Mouse (Mus musculus) liver, embryonic 13.5 days (tissue): ENCODE results near the gene Prkca. TPM values are rescaled to one million over a fixed set of nuclear protein-coding genes. Genes with fewer than 3 reads are reported as not detected.

ENCODE experiments used
- ATAC-seq: fragments of 200-750 bp; cut with Nextera tagmentation; 2 replicates; pipeline ENCODE4 v1.8.0; 2017; ENCODE audit warnings: low read depth, mild to moderate bottlenecking, moderate number of reproducible peaks, moderate library complexity
- DNase-seq: peaks from one replicate; pipeline ENCODE4 v3.0.0; 2022
- H3K27ac ChIP-seq: fragments of 300-500 bp; sonication (generic); 2 replicates; pipeline ENCODE4 v1.5.1; 2015; ENCODE audit warnings: moderate library complexity, mild to moderate bottlenecking, inconsistent platforms
- H3K27me3 ChIP-seq: fragments of 300-500 bp; sonication (generic); 2 replicates; pipeline ENCODE4 v1.6.1; 2015; ENCODE audit warnings: mild to moderate bottlenecking, inconsistent platforms
- H3K36me3 ChIP-seq: fragments of 300-500 bp; sonication (generic); 2 replicates; pipeline ENCODE4 v1.6.1; 2015; ENCODE audit warnings: mild to moderate bottlenecking, inconsistent platforms
- H3K4me1 ChIP-seq: fragments of 300-500 bp; sonication (generic); replicated peaks from 2 replicates; pipeline ENCODE4 v1.6.1; 2015; ENCODE audit warnings: inconsistent platforms
- H3K4me2 ChIP-seq: fragments of 300-500 bp; sonication (generic); 2 replicates; pipeline ENCODE4 v1.6.1; 2015; ENCODE audit warnings: inconsistent platforms, mild to moderate bottlenecking, moderate library complexity
- H3K4me3 ChIP-seq: fragments of 300-500 bp; sonication (generic); replicated peaks from 2 replicates; pipeline ENCODE4 v1.5.1; 2015; ENCODE audit warnings: mild to moderate bottlenecking, inconsistent platforms
- H3K9ac ChIP-seq: fragments of 300-500 bp; sonication (generic); 2 replicates; pipeline ENCODE4 v1.6.1; 2015; ENCODE audit warnings: mild to moderate bottlenecking, inconsistent platforms
- H3K9me3 ChIP-seq: fragments of 300-500 bp; sonication (generic); replicated peaks from 2 replicates; pipeline ENCODE4 v1.6.1; 2016; ENCODE audit warnings: inconsistent platforms
- WGBS: fragments of 180-500 bp; shearing (Covaris S2); methylation state at CpG from one replicate; pipeline ENCODE4 v1.1.7; 2015; ENCODE audit not compliant: insufficient replicate concordance; 5-methylcytosine and 5-hydroxymethylcytosine counted together
- polyA plus RNA-seq: library from polyadenylated mRNA; unstranded; fragments of >200 nt; fragmentation: Nextera tagmentation; extraction: Ambion mirVana; gene quantifications from 2 replicates; pipeline ENCODE4 v1.2.1, GENCODE M21; 2015

Gene Prkca
- polyA plus RNA-seq, 1 experiment from 2014 or later: 1.9 TPM

GRCm38 (mm10) chr11:108070038-108070437, 273.7 kb downstream of the Prkca start:
- H3K9ac ChIP-seq: no peak overlapping the region
- 62% methylated on average over 6 of the region's 6 CpGs for WGBS
- H3K9me3 ChIP-seq: no peaks in the 10 kb centered on the region
- H3K4me2 ChIP-seq: no peak overlapping the region
- H3K27me3 ChIP-seq: no peaks in the 10 kb centered on the region
- ATAC-seq (no peak), DNase-seq (no peak)
- H3K36me3 ChIP-seq: no peaks in the 10 kb centered on the region
- H3K27ac ChIP-seq: no peak overlapping the region
- H3K4me3 ChIP-seq: no peak overlapping the region
- no peaks in the 10 kb centered on the region for H3K4me1 ChIP-seq

- DNase-seq: no peak
- no peaks in the 10 kb centered on the region for H3K36me3 ChIP-seq
- no peak overlapping the region for H3K27ac ChIP-seq
- H3K9me3 ChIP-seq: no peaks in the 10 kb centered on the region
- H3K4me2 ChIP-seq: no peak overlapping the region
- no peak overlapping the region for H3K9ac ChIP-seq
- no peak for ATAC-seq
- no peaks in the 10 kb centered on the region for H3K27me3 ChIP-seq
- no peaks in the 10 kb centered on the region for H3K4me1 ChIP-seq
- H3K4me3 ChIP-seq: no peak overlapping the region
- WGBS: 52% methylated on average over 5 of the region's 5 CpGs
These were observed 275.3 kb downstream of the Prkca start for GRCm38 (mm10) chr11:108068430-108068829.

GRCm38 (mm10) chr11:108067161-108067560, 276.6 kb downstream of the Prkca start:
- ATAC-seq (no peak), DNase-seq (no peak)
- Histone ChIP-seq H3K4me2 (no peak overlapping the region), H3K9me3 (no peaks in the 10 kb centered on the region), H3K36me3 (no peaks in the 10 kb centered on the region), H3K4me3 (no peak overlapping the region), H3K9ac (no peak overlapping the region), H3K27me3 (no peaks in the 10 kb centered on the region), H3K4me1 (no peaks in the 10 kb centered on the region), H3K27ac (no peak overlapping the region)
- 66% methylated on average over 7 of the region's 7 CpGs for whole genome bisulfite sequencing

GRCm38 (mm10) chr11:108064401-108064800, 279.3 kb downstream of the Prkca start:
- DNase-seq: no peak
- WGBS: 48% methylated on average over 3 of the region's 3 CpGs

GRCm38 (mm10) chr11:108063096-108063495, 280.6 kb downstream of the Prkca start:
- H3K9ac ChIP-seq: no peak overlapping the region
- no peak for ATAC-seq
- WGBS: 67% methylated on average over 8 of the region's 8 CpGs

More at GRCm38 (mm10) chr11:108064401-108064800, 279.3 kb downstream of the Prkca start:
- no peak overlapping the region for H3K4me2 ChIP-seq
- H3K9ac ChIP-seq: no peak overlapping the region
- H3K4me1 ChIP-seq: no peaks in the 10 kb centered on the region
- no peak overlapping the region for H3K27ac ChIP-seq
- no peaks in the 10 kb centered on the region for H3K9me3 ChIP-seq
- H3K4me3 ChIP-seq: no peak overlapping the region
- H3K36me3 ChIP-seq: no peaks in the 10 kb centered on the region
- ATAC-seq: no peak
- H3K27me3 ChIP-seq: no peaks in the 10 kb centered on the region

GRCm38 (mm10) chr11:108061571-108062479, 281.9 kb downstream of the Prkca start:
- Histone ChIP-seq H3K27me3 (no peaks in the 10 kb centered on the region), H3K9me3 (no peaks in the 10 kb centered on the region), H3K9ac (no peak overlapping the region), H3K36me3 (no peaks in the 10 kb centered on the region), H3K27ac (no peak overlapping the region), H3K4me1 (no peaks in the 10 kb centered on the region), H3K4me2 (no peak overlapping the region), H3K4me3 (no peak overlapping the region)
- ATAC-seq: no peak
- 73% methylated on average over 17 of the region's 17 CpGs for whole genome bisulfite sequencing
- DNase-seq: no peak

More at GRCm38 (mm10) chr11:108063096-108063495, 280.6 kb downstream of the Prkca start:
- H3K27ac ChIP-seq: no peak overlapping the region
- no peak overlapping the region for H3K4me3 ChIP-seq
- H3K4me1 ChIP-seq: no peaks in the 10 kb centered on the region
- H3K27me3 ChIP-seq: no peaks in the 10 kb centered on the region
- no peaks in the 10 kb centered on the region for H3K9me3 ChIP-seq
- DNase-seq: no peak
- no peak overlapping the region for H3K4me2 ChIP-seq
- H3K36me3 ChIP-seq: no peaks in the 10 kb centered on the region

GRCm38 (mm10) chr11:108057138-108057537, 286.6 kb downstream of the Prkca start:
- no peaks in the 10 kb centered on the region for H3K9me3 ChIP-seq
- ATAC-seq: no peak
- WGBS: 74% methylated on average over 6 of the region's 6 CpGs
- H3K9ac ChIP-seq: no peak overlapping the region
- H3K4me1 ChIP-seq: no peaks in the 10 kb centered on the region
- H3K27ac ChIP-seq: no peak overlapping the region
- no peak overlapping the region for H3K4me3 ChIP-seq
- no peak for DNase-seq
- H3K4me2 ChIP-seq: no peak overlapping the region
- no peaks in the 10 kb centered on the region for H3K27me3 ChIP-seq
- H3K36me3 ChIP-seq: no peaks in the 10 kb centered on the region

GRCm38 (mm10) chr11:108054647-108055046, 289.1 kb downstream of the Prkca start:
- Histone ChIP-seq H3K36me3 (no peaks in the 10 kb centered on the region), H3K27ac (no peak overlapping the region), H3K9me3 (no peaks in the 10 kb centered on the region), H3K27me3 (no peaks in the 10 kb centered on the region), H3K4me1 (no peaks in the 10 kb centered on the region), H3K9ac (no peak overlapping the region), H3K4me2 (no peak overlapping the region), H3K4me3 (no peak overlapping the region)
- DNase-seq (no peak), ATAC-seq (no peak)
- 67% methylated on average over 3 of the region's 3 CpGs for WGBS

GRCm38 (mm10) chr11:108053746-108054145, 290.0 kb downstream of the Prkca start:
- Histone ChIP-seq H3K4me2 (no peak overlapping the region), H3K4me3 (no peak overlapping the region), H3K9me3 (no peaks in the 10 kb centered on the region), H3K36me3 (no peaks in the 10 kb centered on the region), H3K9ac (no peak overlapping the region), H3K4me1 (no peaks in the 10 kb centered on the region), H3K27me3 (no peaks in the 10 kb centered on the region), H3K27ac (no peak overlapping the region)
- DNase-seq (no peak), ATAC-seq (no peak)
- 78% methylated on average over 10 of the region's 10 CpGs for WGBS

- Histone ChIP-seq H3K9me3 (no peaks in the 10 kb centered on the region), H3K4me3 (no peak overlapping the region), H3K27ac (no peak overlapping the region), H3K36me3 (no peaks in the 10 kb centered on the region), H3K27me3 (no peaks in the 10 kb centered on the region), H3K4me1 (no peaks in the 10 kb centered on the region), H3K4me2 (no peak overlapping the region), H3K9ac (no peak overlapping the region)
- WGBS: 50% methylated on average over 7 of the region's 7 CpGs
- no peak for ATAC-seq
- no peak for DNase-seq
These were observed 302.1 kb downstream of the Prkca start for GRCm38 (mm10) chr11:108041669-108042068.

GRCm38 (mm10) chr11:108040823-108041222, 302.9 kb downstream of the Prkca start:
- ATAC-seq (no peak), DNase-seq (no peak)
- 65% methylated on average over 2 of the region's 2 CpGs for WGBS
- no peak overlapping the region for H3K4me3 ChIP-seq
- H3K36me3 ChIP-seq: no peaks in the 10 kb centered on the region
- no peak overlapping the region for H3K27ac ChIP-seq
- H3K4me1 ChIP-seq: no peaks in the 10 kb centered on the region
- no peak overlapping the region for H3K9ac ChIP-seq
- H3K27me3 ChIP-seq: no peaks in the 10 kb centered on the region
- no peaks in the 10 kb centered on the region for H3K9me3 ChIP-seq
- no peak overlapping the region for H3K4me2 ChIP-seq

- DNase-seq (no peak), ATAC-seq (no peak)
- H3K36me3 ChIP-seq: no peaks in the 10 kb centered on the region
- WGBS: 81% methylated on average over 17 of the region's 17 CpGs
- no peak overlapping the region for H3K4me2 ChIP-seq
- H3K27ac ChIP-seq: no peak overlapping the region
- no peaks in the 10 kb centered on the region for H3K9me3 ChIP-seq
- no peak overlapping the region for H3K9ac ChIP-seq
- H3K4me1 ChIP-seq: no peaks in the 10 kb centered on the region
- no peaks in the 10 kb centered on the region for H3K27me3 ChIP-seq
- no peak overlapping the region for H3K4me3 ChIP-seq
These were observed 304.0 kb downstream of the Prkca start for GRCm38 (mm10) chr11:108039761-108040160.
